Mouse (Mus musculus) lung, postnatal 0 days (tissue): ENCODE results near the gene Fam78b. TPM values are rescaled to one million over a fixed set of nuclear protein-coding genes. Genes with fewer than 3 reads are reported as not detected.

Experiments
- ATAC-seq: fragments of 200-750 bp; cut with Nextera tagmentation; 2 replicates; pipeline ENCODE4 v1.8.0; 2017; ENCODE audit warnings: moderate library complexity
- DNase-seq: peaks from one replicate; pipeline ENCODE4 v3.0.0-alpha.2; 2016; ENCODE audit warnings: low spot score
- H3K27ac ChIP-seq: fragments of 300-500 bp; sonication (generic); 2 replicates; pipeline ENCODE4 v1.5.1; 2014; ENCODE audit warnings: antibody characterized with exemption, mild to moderate bottlenecking, low read length, mixed read lengths
- H3K27me3 ChIP-seq: fragments of 300-500 bp; sonication (generic); replicated peaks from 2 replicates; pipeline ENCODE4 v1.6.1; 2014; ENCODE audit warnings: low read length, mixed read lengths; ENCODE audit not compliant: insufficient read depth
- H3K36me3 ChIP-seq: fragments of 300-500 bp; sonication (generic); 2 replicates; pipeline ENCODE4 v1.6.1; 2014; ENCODE audit warnings: low read length, mixed read lengths; ENCODE audit not compliant: insufficient read depth
- H3K4me1 ChIP-seq: fragments of 300-500 bp; sonication (generic); 2 replicates; pipeline ENCODE4 v1.6.1; 2014; ENCODE audit warnings: antibody characterized with exemption, low read depth, low read length, mixed read lengths; ENCODE audit not compliant: insufficient read depth
- H3K4me2 ChIP-seq: fragments of 300-500 bp; sonication (generic); replicated peaks from 2 replicates; pipeline ENCODE4 v1.6.1; 2014; ENCODE audit warnings: low read depth, mild to moderate bottlenecking, low read length, moderate library complexity, mixed read lengths
- H3K4me3 ChIP-seq: fragments of 300-500 bp; sonication (generic); 2 replicates; pipeline ENCODE4 v1.5.1; 2014; ENCODE audit warnings: low read depth, low read length
- H3K9ac ChIP-seq: fragments of 300-500 bp; sonication (generic); replicated peaks from 2 replicates; pipeline ENCODE4 v1.6.1; 2014; ENCODE audit warnings: low read depth, mild to moderate bottlenecking
- H3K9me3 ChIP-seq: fragments of 300-500 bp; sonication (generic); 2 replicates; pipeline ENCODE4 v1.6.1; 2016; ENCODE audit warnings: low read length, mixed read lengths
- CTCF ChIP-seq: IDR thresholded peaks from 2 replicates; pipeline ENCODE4 v1.5.1; 2016; ENCODE audit warnings: antibody characterized with exemption, mild to moderate bottlenecking
- EP300 ChIP-seq: IDR thresholded peaks from 2 replicates; pipeline ENCODE4 v1.6.1; 2016; ENCODE audit warnings: antibody characterized with exemption, mild to moderate bottlenecking, control low read depth
- WGBS: fragments of 180-500 bp; shearing (Covaris S2); extraction: QIAGEN DNeasy Blood & Tissue Kit; methylation state at CpG from one replicate; pipeline ENCODE4 v1.1.7; 2014; 5-methylcytosine and 5-hydroxymethylcytosine counted together
- polyA plus RNA-seq: library from polyadenylated mRNA; unstranded; fragments of >200 nt; fragmentation: Nextera tagmentation; extraction: Ambion mirVana; gene quantifications from 2 replicates; pipeline ENCODE4 v1.2.1, GENCODE M21; 2015

The Fam78b gene
- polyA plus RNA-seq, 1 experiment from 2014 or later = 0.61 TPM

GRCm38 (mm10) chr1:167046169-167046927, 45.1 kb downstream of the Fam78b start:
- no peak overlapping the region for H3K9ac ChIP-seq
- H3K4me3 ChIP-seq = no peak overlapping the region
- no peaks in the 10 kb centered on the region for H3K36me3 ChIP-seq
- H3K27ac ChIP-seq = no peak overlapping the region
- TF ChIP-seq EP300 = no peak
- no peak for TF ChIP-seq CTCF
- ATAC-seq = no peak
- 54% methylated on average over 10 of the region's 10 CpGs for whole genome bisulfite sequencing
- no peaks in the 10 kb centered on the region for H3K27me3 ChIP-seq
- no peaks in the 10 kb centered on the region for H3K4me1 ChIP-seq
- no peaks in the 10 kb centered on the region for H3K9me3 ChIP-seq
- DNase-seq = no peak
- no peak overlapping the region for H3K4me2 ChIP-seq

- Histone ChIP-seq H3K9ac (no peak overlapping the region), H3K27ac (no peak overlapping the region), H3K4me2 (no peak overlapping the region), H3K4me3 (no peak overlapping the region), H3K9me3 (no peaks in the 10 kb centered on the region), H3K36me3 (no peaks in the 10 kb centered on the region), H3K27me3 (no peaks in the 10 kb centered on the region), H3K4me1 (no peaks in the 10 kb centered on the region)
- 80% methylated on average over 3 of the region's 3 CpGs for WGBS
- TF ChIP-seq EP300 (no peak), CTCF (no peak)
- DNase-seq = no peak
- ATAC-seq = no peak
Measured at GRCm38 (mm10) chr1:167050859-167051258, 49.6 kb downstream of the Fam78b start.

- H3K36me3 ChIP-seq = no peaks in the 10 kb centered on the region
- H3K4me1 ChIP-seq = no peaks in the 10 kb centered on the region
- 35% methylated on average over 7 of the region's 7 CpGs for WGBS
- no peaks in the 10 kb centered on the region for H3K27me3 ChIP-seq
- H3K9ac ChIP-seq = no peak overlapping the region
- no peak for ATAC-seq
- TF ChIP-seq CTCF = no peak
- no peak for TF ChIP-seq EP300
- no peak for DNase-seq
- no peak overlapping the region for H3K27ac ChIP-seq
- H3K4me2 ChIP-seq = no peak overlapping the region
- no peak overlapping the region for H3K4me3 ChIP-seq
- no peaks in the 10 kb centered on the region for H3K9me3 ChIP-seq
Measured at GRCm38 (mm10) chr1:167054029-167054428, 52.8 kb downstream of the Fam78b start.

- DNase-seq = no peak
Measured at GRCm38 (mm10) chr1:167057543-167057942, 56.3 kb downstream of the Fam78b start.

GRCm38 (mm10) chr1:167059550-167060285, 58.5 kb downstream of the Fam78b start:
- no peaks in the 10 kb centered on the region for H3K36me3 ChIP-seq
- TF ChIP-seq CTCF (no peak), EP300 (no peak)
- peak; percentile 7 for DNase-seq
- no peak for ATAC-seq
- WGBS = 63% methylated on average over 9 of the region's 9 CpGs
- H3K4me1 ChIP-seq = no peaks in the 10 kb centered on the region
- no peak overlapping the region for H3K27ac ChIP-seq
- H3K9me3 ChIP-seq = no peaks in the 10 kb centered on the region
- no peak overlapping the region for H3K9ac ChIP-seq
- no peak overlapping the region for H3K4me3 ChIP-seq
- H3K4me2 ChIP-seq = no peak overlapping the region
- H3K27me3 ChIP-seq = no peaks in the 10 kb centered on the region

More at GRCm38 (mm10) chr1:167057543-167057942, 56.3 kb downstream of the Fam78b start:
- no peak overlapping the region for H3K9ac ChIP-seq
- 45% methylated on average over 5 of the region's 5 CpGs for WGBS
- no peak overlapping the region for H3K27ac ChIP-seq
- H3K4me1 ChIP-seq = no peaks in the 10 kb centered on the region
- TF ChIP-seq EP300 (no peak), CTCF (no peak)
- no peak overlapping the region for H3K4me3 ChIP-seq
- no peaks in the 10 kb centered on the region for H3K36me3 ChIP-seq
- no peak overlapping the region for H3K4me2 ChIP-seq
- H3K27me3 ChIP-seq = no peaks in the 10 kb centered on the region
- no peaks in the 10 kb centered on the region for H3K9me3 ChIP-seq
- ATAC-seq = no peak

GRCm38 (mm10) chr1:167063971-167064370, 62.8 kb downstream of the Fam78b start:
- no peaks in the 10 kb centered on the region for H3K36me3 ChIP-seq
- H3K9ac ChIP-seq = no peak overlapping the region
- no peak overlapping the region for H3K4me3 ChIP-seq
- H3K4me2 ChIP-seq = no peak overlapping the region
- peak; percentile 8 for DNase-seq
- TF ChIP-seq EP300 (no peak), CTCF (no peak)
- no peaks in the 10 kb centered on the region for H3K9me3 ChIP-seq
- H3K27ac ChIP-seq = no peak overlapping the region
- no peaks in the 10 kb centered on the region for H3K27me3 ChIP-seq
- peak; percentile 26 for ATAC-seq
- H3K4me1 ChIP-seq = no peaks in the 10 kb centered on the region
- 30% methylated on average over 4 of the region's 4 CpGs for WGBS
